Mouse (Mus musculus): ENCODE results near the gene Ngly1. TPM values are rescaled to one million over a fixed set of nuclear protein-coding genes. Genes with fewer than 3 reads are reported as not detected.

The Ngly1 gene
- total and polyA plus RNA-seq, 2 experiments from 2014 or later: 24.0 to 27.6 TPM

DNA sequence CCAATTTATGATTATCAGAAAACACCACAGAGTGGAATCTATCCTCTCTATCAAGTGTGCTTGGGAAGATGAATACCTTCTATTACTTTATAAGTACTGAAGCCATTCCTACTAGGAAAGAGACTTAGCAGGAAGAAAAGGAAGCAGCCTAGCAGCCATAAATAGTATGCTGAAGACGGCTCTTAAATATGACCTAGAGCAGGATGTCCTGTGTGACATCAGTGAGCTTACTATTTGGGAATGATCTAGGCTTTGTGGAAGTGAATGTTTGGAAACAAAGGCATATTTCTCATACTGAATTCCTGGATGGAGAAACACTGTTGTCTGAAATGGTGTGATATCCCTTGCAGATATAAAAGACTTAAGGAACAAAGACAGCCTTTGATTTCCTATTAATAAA lies 67.6 kb downstream of the Ngly1 start:
- Histone ChIP-seq H3K27ac (no peak overlapping the region), H3K9ac (replicated peaks; ENCODE audit: low read length) (no peak overlapping the region), H3K9me3 (ENCODE audit: low read length) (no peaks in the 10 kb centered on the region), H3K4me2 (ENCODE audit: low read depth, low read length) (no peak overlapping the region), H3K27me3 (ENCODE audit: insufficient read depth, low read length) (no peaks in the 10 kb centered on the region), H3K4me3 (ENCODE audit: low read length) (no peak overlapping the region), H3K36me3 (ENCODE audit: insufficient read depth, low read length) (no peaks in the 10 kb centered on the region), H3K4me1 (ENCODE audit: insufficient read depth, low read length) (no peaks in the 10 kb centered on the region)
- WGBS: 82% methylated on average over 1 of the region's 1 CpGs
- TF ChIP-seq CTCF (IDR thresholded peaks at IDR 0.05; ENCODE audit: low read depth): no peak
- DNase-seq (ENCODE audit: low spot score) (no peak), ATAC-seq (no peak)

DNA sequence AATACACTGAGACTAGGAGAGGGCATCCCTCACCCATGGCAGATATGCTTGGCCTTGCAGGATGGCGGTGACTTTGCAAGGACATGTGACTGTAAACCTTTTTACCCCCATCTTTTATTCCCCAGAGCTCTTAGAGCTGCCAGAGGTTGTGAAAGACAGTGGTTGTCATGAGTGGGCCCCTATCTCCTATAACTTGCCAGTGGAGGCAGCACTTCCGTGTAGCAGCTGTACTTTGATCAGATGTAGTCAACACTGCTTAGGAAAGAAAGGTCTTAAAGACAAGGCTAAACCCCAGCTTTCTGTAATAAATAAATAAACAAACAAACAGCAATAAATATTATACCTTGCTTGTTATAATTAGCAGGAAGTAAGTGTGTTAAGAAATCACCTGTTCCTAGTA lies 70.7 kb downstream of the Ngly1 start:
- Histone ChIP-seq H3K27me3 (ENCODE audit: insufficient read depth, low read length) (no peaks in the 10 kb centered on the region), H3K27ac (no peak overlapping the region), H3K9ac (replicated peaks; ENCODE audit: low read length) (no peak overlapping the region), H3K4me3 (ENCODE audit: low read length) (no peak overlapping the region), H3K4me2 (ENCODE audit: low read depth, low read length) (no peak overlapping the region), H3K36me3 (ENCODE audit: insufficient read depth, low read length) (no peaks in the 10 kb centered on the region), H3K9me3 (ENCODE audit: low read length) (no peaks in the 10 kb centered on the region), H3K4me1 (ENCODE audit: insufficient read depth, low read length) (no peaks in the 10 kb centered on the region)
- DNase-seq (ENCODE audit: low spot score) (no peak), ATAC-seq (no peak)
- WGBS: 84% methylated on average over 2 of the region's 2 CpGs
- TF ChIP-seq CTCF (IDR thresholded peaks at IDR 0.05; ENCODE audit: low read depth): no peak

DNA sequence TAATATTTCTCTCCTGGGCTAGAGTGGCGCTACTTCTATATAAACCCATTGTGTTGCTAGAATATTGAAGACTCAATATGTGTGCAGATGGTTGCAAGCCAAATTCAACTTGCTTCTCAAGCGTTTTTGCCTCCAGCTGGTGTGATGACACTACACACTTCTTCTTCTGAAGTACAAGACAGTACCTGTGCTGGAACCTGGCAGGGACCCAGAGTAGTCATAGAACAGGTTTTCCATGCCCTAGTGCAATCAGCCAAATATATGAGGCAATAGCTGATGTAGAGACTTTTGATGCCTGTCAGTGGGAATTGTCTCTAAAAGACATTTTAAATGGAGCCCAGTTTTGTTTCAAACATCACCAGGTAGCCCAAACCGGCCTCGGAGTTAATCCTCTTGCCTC lies 75.3 kb downstream of the Ngly1 start:
- no peak for DNase-seq (ENCODE audit: low spot score)

DNA sequence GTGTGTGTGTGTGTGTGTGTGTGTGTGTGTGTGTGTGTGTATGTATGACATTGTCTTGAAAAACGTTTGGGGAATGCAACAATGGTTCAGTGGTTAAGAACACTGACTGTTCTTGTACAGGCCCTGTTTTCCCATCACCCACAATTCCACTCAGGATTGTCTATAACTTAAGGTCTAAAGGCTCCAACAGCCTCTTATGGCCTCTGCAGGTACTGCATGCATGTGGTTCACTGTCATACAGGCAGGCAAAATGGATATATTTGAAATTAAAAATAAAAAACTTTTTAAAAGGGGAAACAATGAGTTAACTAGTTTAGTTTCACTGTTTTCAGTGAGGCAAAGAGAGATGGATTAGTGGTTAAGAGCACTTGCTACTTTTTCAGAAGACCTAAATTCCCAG lies 76.1 kb downstream of the Ngly1 start:
- ATAC-seq: no peak
- no peak overlapping the region for H3K27ac ChIP-seq
- H3K4me2 ChIP-seq (ENCODE audit: low read depth, low read length): no peak overlapping the region
- no peaks in the 10 kb centered on the region for H3K36me3 ChIP-seq (ENCODE audit: insufficient read depth, low read length)
- H3K27me3 ChIP-seq (ENCODE audit: insufficient read depth, low read length): no peaks in the 10 kb centered on the region
- H3K9ac ChIP-seq (replicated peaks; ENCODE audit: low read length): no peak overlapping the region
- WGBS: 29% methylated on average over 1 of the region's 1 CpGs
- H3K4me1 ChIP-seq (ENCODE audit: insufficient read depth, low read length): no peaks in the 10 kb centered on the region
- no peak for DNase-seq (ENCODE audit: low spot score)
- H3K4me3 ChIP-seq (ENCODE audit: low read length): no peak overlapping the region
- TF ChIP-seq CTCF (IDR thresholded peaks at IDR 0.05; ENCODE audit: low read depth): no peak; the same call in 1 of the 2 replicates
- no peaks in the 10 kb centered on the region for H3K9me3 ChIP-seq (ENCODE audit: low read length)

More for the DNA sequence above, 75.3 kb downstream of the Ngly1 start:
- WGBS: 78% methylated on average over 4 of the region's 4 CpGs
- no peak overlapping the region for H3K4me2 ChIP-seq (ENCODE audit: low read depth, low read length)
- no peak overlapping the region for H3K4me3 ChIP-seq (ENCODE audit: low read length)
- no peak overlapping the region for H3K9ac ChIP-seq (replicated peaks; ENCODE audit: low read length)
- H3K27me3 ChIP-seq (ENCODE audit: insufficient read depth, low read length): no peaks in the 10 kb centered on the region
- no peaks in the 10 kb centered on the region for H3K4me1 ChIP-seq (ENCODE audit: insufficient read depth, low read length)
- TF ChIP-seq CTCF (IDR thresholded peaks at IDR 0.05; ENCODE audit: low read depth): no peak
- no peak overlapping the region for H3K27ac ChIP-seq
- H3K36me3 ChIP-seq (ENCODE audit: insufficient read depth, low read length): no peaks in the 10 kb centered on the region
- H3K9me3 ChIP-seq (ENCODE audit: low read length): no peaks in the 10 kb centered on the region
- no peak for ATAC-seq

DNA sequence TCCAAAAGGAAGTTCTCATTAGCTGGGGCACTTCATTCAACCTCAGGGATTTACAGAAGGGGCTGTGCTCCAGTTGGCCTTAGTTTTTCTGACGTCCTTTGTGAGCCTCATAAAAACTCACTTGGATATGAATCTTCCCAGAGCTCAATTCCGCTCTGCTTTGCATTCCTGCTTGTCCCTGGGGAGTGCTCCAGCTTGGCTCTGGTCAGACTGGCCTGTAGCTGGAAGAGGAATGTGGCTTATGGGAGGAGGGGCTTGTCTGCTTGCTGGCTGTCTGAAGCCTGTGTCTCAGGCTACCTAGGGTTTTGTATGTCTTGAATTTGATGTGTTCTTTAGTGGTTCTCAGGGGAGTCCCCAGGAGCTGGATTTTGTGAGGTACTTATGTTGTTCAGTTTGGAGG lies 79.5 kb downstream of the Ngly1 start:
- 8% methylated on average over 2 of the region's 2 CpGs for WGBS
- no peaks in the 10 kb centered on the region for H3K4me1 ChIP-seq (ENCODE audit: insufficient read depth, low read length)
- TF ChIP-seq CTCF (IDR thresholded peaks at IDR 0.05; ENCODE audit: low read depth): no peak
- DNase-seq (ENCODE audit: low spot score) (peak; percentile 50), ATAC-seq (peak; percentile 61; the same call in 1 of the 2 replicates)
- no peak overlapping the region for H3K27ac ChIP-seq
- H3K27me3 ChIP-seq (ENCODE audit: insufficient read depth, low read length): no peaks in the 10 kb centered on the region
- H3K4me2 ChIP-seq (ENCODE audit: low read depth, low read length): no peak overlapping the region
- no peak overlapping the region for H3K4me3 ChIP-seq (ENCODE audit: low read length)
- no peaks in the 10 kb centered on the region for H3K9me3 ChIP-seq (ENCODE audit: low read length)
- no peak overlapping the region for H3K9ac ChIP-seq (replicated peaks; ENCODE audit: low read length)
- no peaks in the 10 kb centered on the region for H3K36me3 ChIP-seq (ENCODE audit: insufficient read depth, low read length)

DNA sequence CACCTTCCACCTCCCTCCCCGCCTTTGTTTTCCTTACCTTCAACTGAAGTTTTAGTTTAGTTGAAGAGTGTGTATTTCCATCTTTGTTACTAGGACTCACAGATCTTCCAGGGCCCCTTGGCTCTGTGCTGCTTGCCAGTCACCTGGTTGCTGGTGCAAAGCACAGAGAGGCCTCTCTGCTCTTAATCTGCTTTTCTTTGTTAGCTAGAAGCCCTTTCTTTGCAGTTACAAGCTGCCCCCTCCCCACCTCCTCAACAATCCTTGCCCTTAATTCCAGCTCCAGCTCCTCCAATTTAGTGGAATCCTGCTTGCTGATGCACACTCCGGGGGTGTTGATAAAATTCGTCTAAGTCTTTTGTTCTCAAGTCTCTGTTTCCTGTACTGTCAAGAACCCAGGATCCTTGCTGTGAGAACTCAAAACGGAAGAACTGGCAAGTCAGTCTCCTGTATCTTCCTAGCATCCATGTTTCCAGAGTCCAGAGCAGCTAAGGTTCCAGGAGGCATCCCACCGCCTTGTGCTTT lies 79.9 kb downstream of the Ngly1 start:
- TF ChIP-seq CTCF (IDR thresholded peaks at IDR 0.05; ENCODE audit: low read depth): no peak
- Histone ChIP-seq H3K27me3 (ENCODE audit: insufficient read depth, low read length) (no peaks in the 10 kb centered on the region), H3K9ac (replicated peaks; ENCODE audit: low read length) (no peak overlapping the region), H3K4me3 (ENCODE audit: low read length) (no peak overlapping the region), H3K4me1 (ENCODE audit: insufficient read depth, low read length) (no peaks in the 10 kb centered on the region), H3K4me2 (ENCODE audit: low read depth, low read length) (no peak overlapping the region), H3K27ac (no peak overlapping the region), H3K36me3 (ENCODE audit: insufficient read depth, low read length) (no peaks in the 10 kb centered on the region), H3K9me3 (ENCODE audit: low read length) (no peaks in the 10 kb centered on the region)
- no peak for ATAC-seq
- 28% methylated on average over 5 of the region's 5 CpGs for WGBS
- DNase-seq (ENCODE audit: low spot score): no peak

DNA sequence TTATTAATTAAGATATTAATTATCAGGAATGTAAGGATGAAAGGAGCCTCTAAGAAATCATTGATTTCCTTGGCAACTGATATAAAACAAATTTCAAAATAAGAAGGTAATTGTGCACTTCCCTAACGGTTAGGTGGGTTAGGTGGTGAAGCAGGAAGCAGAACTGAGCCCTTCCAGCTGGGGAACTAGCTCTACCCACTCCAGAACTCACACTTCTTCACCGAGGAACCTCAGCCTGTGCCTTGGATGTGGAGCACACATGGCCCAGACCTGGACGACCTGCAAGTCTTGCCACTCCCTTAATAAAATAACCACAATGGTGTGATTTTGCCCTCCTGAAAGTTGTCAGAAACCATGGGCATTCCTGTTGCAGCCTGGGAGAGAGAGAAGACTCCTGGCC lies 80.7 kb downstream of the Ngly1 start:
- Histone ChIP-seq H3K27ac (no peak overlapping the region), H3K9ac (replicated peaks; ENCODE audit: low read length) (no peak overlapping the region), H3K27me3 (ENCODE audit: insufficient read depth, low read length) (no peaks in the 10 kb centered on the region), H3K36me3 (ENCODE audit: insufficient read depth, low read length) (no peaks in the 10 kb centered on the region), H3K4me3 (ENCODE audit: low read length) (no peak overlapping the region), H3K4me2 (ENCODE audit: low read depth, low read length) (no peak overlapping the region), H3K9me3 (ENCODE audit: low read length) (no peaks in the 10 kb centered on the region), H3K4me1 (ENCODE audit: insufficient read depth, low read length) (no peaks in the 10 kb centered on the region)
- 75% methylated on average over 3 of the region's 3 CpGs for WGBS
- DNase-seq (ENCODE audit: low spot score) (no peak), ATAC-seq (no peak)
- no peak for TF ChIP-seq CTCF (IDR thresholded peaks at IDR 0.05; ENCODE audit: low read depth)
